Mouse (Mus musculus) C2C12 (cell line): ENCODE results near the gene Egln3.

Source experiments
- CEBPB ChIP-seq: IDR thresholded peaks from one replicate; pipeline ENCODE4 v1.6.1; 2011; ENCODE audit warnings: low read depth, mild to moderate bottlenecking, control low read depth, moderate library complexity
- CTCF ChIP-seq: IDR thresholded peaks from one replicate; pipeline ENCODE4 v1.5.1; 2011; ENCODE audit not compliant: control insufficient read depth, insufficient read depth, insufficient read length
- FOSL1 ChIP-seq: IDR thresholded peaks from one replicate; pipeline ENCODE4 v1.8.0; 2011; ENCODE audit warnings: mild to moderate bottlenecking, low read length; ENCODE audit not compliant: poor library complexity, insufficient read depth, severe bottlenecking
- MAX ChIP-seq: IDR thresholded peaks from one replicate; pipeline ENCODE4 v1.6.1; 2011; ENCODE audit warnings: mild to moderate bottlenecking, control low read depth
- MYOD1 ChIP-seq: IDR thresholded peaks from one replicate; pipeline ENCODE4 v1.6.1; 2011; ENCODE audit warnings: low read depth; ENCODE audit not compliant: control insufficient read depth, insufficient read length
- MYOG ChIP-seq: IDR thresholded peaks from one replicate; pipeline ENCODE4 v1.6.1; 2011; ENCODE audit not compliant: control insufficient read depth, insufficient read length; ENCODE audit errors: extremely low read depth

GRCm38 (mm10) chr12:54200856-54201255 lies 2.8 kb downstream of the Egln3 start:
- TF ChIP-seq CTCF (no peak), MYOG (no peak), CEBPB (no peak), MYOD1 (no peak), MAX (no peak), FOSL1 (no peak)
